Mouse (Mus musculus): ENCODE measurements around the gene Atf7ip.

Atf7ip gene

DNA sequence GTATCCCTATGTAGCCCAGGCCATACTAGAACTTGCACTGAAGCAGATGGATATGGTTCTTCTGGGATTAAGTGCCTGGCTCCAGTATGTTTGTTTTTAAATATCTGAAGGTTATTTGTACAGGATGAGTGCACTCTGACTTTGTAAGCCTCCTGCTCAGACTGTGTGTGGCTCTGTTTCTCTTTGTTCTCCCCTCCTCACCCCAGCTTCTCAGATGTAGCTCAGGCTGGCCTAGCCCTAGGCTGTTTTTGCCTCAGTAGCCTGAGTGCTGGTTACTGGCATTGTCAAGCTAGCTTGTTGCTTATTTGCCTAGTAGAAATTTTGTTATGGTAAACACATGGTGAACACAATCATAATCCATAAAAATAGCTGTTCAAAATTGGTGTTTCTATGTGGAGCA lies 15.7 kb downstream of the Atf7ip start:
- in situ Hi-C loops (cut with MboI, MseI), result no loop called here

DNA sequence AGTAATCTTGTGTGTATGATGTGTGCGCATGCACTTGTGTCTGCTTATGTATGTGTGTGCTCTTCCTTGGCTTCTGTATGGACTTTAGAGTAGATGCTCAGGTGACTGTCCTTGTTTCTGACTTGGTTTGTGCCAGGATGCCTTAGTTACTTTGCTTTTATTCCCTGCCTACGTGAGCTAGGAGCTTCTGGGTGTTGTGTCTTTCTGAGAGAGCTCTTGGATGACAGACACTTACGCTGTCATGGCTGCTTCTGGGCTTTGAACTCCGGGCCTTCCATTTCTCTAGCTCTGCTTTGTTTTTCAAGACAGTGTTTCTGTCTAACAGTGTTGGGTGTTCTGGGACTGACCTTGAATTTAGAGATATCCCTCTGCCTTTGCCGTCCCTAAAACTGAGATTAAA lies 16.7 kb downstream of the Atf7ip start:
- in situ Hi-C loops (cut with MboI, MseI), result no loop called here

DNA sequence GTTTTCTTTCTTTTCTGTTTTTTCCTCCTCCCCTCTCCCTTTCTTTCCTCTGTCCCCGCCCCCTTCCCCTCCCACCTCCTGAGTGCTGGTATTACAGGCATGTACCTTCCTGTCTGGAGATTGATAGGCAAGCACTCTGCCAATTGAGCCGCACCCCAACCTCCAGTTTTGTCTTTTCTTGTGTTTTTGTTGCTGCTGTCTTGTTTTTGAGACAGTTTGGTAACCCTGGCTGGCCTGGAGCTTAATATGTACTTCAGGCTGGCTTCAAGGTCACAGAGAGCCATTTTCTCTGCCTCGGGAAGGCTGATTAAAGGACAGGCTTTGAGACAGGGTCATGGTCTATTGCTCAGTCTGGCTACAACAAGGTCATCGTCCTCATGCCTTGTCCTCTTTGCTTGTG lies 18.8 kb downstream of the Atf7ip start:
- in situ Hi-C loops (cut with MboI, MseI), result loop anchor here (5.0 kb wide), 1 partner anchor 102 kb away; no protein-coding TSS in a partner anchor

DNA sequence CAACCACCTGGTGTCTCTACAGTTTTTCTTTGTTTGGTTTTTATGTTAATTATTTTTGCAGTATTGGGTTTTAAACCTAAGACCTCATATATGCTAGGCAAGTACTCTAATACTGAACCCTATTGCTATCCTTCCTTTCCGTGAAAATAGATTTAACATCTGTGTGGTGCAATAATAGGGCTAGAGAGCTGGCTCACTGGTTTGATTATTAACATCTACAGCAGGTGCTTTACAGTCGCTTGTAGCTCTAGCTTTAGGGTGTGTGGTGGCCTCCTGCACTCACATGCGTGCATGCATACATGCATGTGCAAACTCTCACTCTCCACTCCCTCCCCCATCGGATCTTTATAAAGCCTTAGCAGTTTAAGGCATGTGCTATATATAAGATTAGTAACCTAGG lies 19.6 kb downstream of the Atf7ip start:
- in situ Hi-C loops (cut with MboI, MseI), result loop anchor here (5.0 kb wide), 1 partner anchor 103 kb away; no protein-coding TSS in a partner anchor

DNA sequence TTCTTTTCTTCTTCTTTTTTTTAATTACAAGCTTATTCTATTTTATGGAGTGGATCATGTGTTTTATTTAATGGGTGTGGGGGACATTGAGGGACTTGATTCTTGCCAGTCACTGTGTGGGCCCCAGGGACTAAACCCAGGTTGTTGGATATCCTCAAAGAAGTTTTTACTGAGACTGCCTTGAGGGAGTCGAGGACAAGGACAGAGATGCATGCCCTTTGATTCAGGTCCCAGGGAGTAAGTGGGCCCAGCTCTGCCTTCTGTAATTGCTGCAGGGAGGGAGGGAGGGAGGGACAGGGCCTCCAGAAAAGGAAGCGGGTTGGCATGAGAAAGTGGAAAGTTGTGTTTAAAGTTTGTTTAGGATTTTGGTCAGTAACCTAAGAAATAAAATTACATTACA lies 23.2 kb downstream of the Atf7ip start:
- in situ Hi-C loops (cut with MboI, MseI), result loop anchor here (5.0 kb wide), 1 partner anchor 107 kb away; no protein-coding TSS in a partner anchor

DNA sequence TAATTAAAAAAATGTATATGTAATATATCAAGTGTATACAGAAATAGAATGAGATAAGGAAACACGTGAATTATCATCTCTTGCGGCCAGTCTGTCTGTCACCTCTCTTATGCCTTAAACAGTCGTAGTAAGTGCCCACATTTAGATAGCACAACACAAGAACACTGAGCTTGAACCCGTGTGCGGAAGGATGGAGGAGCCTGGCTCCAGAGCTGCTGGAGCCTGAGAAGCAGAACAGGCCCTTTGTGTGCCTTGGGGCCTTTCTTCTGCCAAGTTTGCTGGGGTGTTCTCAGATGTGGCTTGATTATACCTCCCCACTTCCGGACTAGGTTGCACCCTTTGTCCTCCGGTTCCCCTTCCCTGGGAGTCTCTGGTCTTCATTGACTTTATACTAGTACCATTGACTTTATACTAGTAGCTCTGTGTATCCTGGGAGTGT lies 25.8 kb downstream of the Atf7ip start:
- in situ Hi-C loops (cut with MboI, MseI), result no loop called here

DNA sequence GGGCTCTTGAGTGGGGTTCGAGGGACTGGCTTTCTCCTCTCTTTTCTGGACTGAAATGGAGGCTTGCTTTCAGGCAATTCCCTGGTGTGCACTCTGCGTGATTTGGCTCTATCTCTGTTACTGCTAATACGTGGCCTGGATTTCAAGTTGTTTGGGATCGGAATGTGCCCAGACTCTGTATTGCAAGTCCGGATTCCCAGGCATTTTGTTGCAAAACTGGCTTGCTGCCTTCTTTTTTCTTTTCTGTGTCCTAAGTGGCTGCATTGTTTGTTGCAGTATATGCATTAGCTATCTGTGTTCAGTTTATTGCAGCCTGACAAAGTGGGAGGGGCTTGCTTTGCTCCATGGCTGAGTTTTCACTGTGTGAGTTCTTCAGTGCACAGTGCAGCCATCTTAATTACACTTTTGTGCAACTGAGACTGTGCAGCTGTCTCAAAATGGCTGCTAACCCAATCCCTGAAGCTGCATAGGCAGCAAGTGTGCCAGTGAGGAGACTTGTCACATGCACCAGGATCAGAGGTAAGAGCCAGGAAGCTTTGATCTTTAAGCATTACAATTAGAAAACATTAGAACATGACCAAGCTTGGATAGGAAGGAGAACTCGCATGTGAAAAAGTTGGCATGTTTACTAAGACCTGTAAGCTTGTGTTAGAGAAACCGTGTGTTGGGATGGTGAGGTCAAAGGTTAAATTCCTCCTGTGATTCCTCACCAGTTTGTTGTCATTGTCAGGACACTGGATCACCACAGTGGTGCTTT lies 26.7 kb downstream of the Atf7ip start:
- in situ Hi-C loops (cut with MboI, MseI), result no loop called here

DNA sequence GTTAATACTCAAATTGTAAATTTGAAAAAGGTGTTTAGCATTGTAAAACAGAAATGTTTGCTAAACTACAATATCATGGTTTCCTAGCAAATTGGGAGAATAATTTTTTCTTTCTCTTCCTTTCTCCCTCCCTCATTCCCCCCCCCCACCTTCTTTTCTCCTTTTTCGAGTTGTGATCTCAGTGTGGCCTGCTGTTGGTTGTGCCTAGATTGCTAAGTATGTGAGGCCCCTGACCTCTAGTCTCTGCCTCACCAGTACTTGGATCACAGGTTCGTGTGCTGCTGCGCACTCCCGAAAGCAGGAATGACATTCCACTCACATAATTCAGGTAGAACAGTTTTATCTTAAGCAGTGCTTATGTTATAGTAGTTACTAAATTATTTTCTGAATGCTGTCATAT lies 27.8 kb downstream of the Atf7ip start:
- in situ Hi-C loops (cut with MboI, MseI), result no loop called here

DNA sequence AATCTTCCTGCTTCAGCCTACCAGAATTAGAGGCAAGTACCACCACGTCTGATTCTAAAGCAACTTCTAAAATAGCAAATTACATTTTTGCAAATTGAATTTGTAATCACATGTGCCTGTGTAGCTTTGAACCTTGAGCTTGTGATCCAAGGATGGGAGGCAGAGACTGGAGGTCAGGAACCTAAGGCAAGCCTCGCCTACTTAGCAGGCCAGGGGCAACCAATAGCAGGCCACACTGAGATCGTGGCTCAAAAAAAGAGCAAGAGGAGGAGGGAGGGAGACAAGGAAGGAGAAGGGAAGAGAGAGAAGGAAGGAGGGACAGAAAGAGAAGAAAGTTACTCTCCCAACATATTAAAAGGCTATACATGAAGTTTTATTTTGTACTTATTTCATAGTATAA lies 28.5 kb downstream of the Atf7ip start:
- in situ Hi-C loops (cut with MboI, MseI), result no loop called here

DNA sequence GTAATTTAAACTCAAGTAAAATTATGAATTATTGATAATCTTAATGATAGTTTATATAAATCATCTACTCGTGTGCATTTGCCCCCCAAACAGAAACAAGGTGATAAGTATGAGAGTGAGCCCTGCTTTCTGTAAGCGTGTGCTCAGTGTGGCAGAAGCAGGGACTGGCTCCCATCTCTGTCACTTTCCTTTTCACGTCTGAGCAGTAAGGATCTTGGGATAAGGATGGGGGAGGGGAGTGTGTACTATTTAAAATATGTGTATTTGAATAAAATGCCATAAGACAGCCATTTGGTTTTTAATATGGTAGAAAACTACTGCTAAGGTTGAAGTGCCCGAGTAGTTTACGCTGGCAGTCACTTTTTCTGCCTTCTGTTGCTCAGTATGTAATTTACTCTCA lies 29.2 kb downstream of the Atf7ip start:
- in situ Hi-C loops (cut with MboI, MseI), result loop anchor here (5.0 kb wide), 1 partner anchor 392 kb away; no protein-coding TSS in a partner anchor

DNA sequence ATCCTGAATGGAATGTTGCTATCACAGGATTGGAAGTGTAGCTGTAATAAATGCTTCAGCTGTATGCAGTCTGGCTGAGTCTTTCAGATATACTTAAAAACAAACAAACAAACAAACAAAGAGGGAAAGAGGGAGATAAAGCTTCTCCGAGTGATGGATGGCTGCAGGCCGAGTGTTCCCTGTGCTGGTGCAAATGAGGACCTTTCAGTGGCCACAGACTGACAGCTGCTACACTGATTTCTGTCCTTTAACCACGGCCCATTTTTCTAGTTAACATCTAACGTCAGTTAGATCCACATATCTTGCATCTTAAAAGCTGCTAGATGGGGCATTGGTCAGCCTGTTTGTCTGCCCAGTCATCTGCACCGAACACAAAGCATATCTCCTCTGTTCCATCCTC lies 30.2 kb downstream of the Atf7ip start:
- in situ Hi-C loops (cut with MboI, MseI), result loop anchor here (5.0 kb wide), 1 partner anchor 391 kb away; no protein-coding TSS in a partner anchor

DNA sequence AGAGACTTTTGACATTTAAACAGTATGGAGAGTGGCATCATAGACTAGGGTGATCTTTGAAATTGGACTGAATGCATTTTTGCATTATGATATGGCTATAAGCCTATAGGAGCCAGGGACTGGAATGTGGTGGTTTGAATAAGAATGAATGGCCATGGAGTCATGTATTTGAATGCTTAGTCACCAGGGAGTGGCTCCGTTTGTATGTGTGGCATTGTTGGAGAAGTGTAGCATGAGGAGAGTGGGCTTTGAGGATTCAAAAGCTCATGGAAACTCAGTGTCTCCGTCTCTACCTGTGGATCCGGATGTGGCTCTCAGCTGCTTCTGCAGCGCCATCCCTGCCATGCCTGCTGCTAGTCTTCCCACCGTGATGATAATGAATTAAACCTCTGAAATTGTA lies 35.4 kb downstream of the Atf7ip start:
- in situ Hi-C loops (cut with MboI, MseI), result no loop called here

DNA sequence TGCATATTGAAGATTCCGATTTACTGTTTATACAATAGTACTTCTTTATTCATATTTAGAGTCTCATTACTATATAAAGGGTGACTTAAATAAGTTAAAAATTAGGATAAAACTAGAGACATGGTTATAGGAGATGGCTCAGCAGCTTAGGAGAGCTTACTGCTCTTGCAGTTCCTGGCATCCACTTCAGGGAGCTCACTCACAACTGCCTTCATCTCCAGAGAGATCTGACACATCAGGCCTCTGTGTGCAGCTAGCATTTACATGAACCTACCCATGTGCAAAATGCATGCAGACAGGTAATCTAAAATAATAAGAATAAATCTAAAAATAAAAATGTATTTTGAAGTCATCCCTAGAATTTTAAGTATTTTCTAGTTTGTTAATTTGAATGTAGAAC lies 36.1 kb downstream of the Atf7ip start:
- in situ Hi-C loops (cut with MboI, MseI), result no loop called here

DNA sequence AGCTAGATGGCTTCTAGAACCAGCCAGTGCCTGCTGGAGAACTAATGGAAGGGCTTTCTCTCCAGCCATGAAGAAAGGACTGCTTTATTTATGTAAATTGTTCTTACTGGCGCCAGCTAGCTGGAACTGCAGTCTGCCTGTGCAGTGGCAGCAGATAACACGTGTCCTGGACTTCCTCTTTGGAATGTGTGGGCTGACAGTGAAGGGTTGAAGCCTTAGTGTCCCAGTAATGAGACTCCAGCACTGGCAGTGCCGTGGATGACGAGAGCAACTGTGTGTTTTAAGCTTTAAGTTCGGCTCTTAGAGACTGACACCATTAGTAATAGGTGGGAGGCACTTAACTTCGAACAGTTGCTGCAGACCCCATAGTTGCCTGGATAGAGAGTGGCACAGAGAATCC lies 37.2 kb downstream of the Atf7ip start:
- in situ Hi-C loops (cut with MboI, MseI), result no loop called here

DNA sequence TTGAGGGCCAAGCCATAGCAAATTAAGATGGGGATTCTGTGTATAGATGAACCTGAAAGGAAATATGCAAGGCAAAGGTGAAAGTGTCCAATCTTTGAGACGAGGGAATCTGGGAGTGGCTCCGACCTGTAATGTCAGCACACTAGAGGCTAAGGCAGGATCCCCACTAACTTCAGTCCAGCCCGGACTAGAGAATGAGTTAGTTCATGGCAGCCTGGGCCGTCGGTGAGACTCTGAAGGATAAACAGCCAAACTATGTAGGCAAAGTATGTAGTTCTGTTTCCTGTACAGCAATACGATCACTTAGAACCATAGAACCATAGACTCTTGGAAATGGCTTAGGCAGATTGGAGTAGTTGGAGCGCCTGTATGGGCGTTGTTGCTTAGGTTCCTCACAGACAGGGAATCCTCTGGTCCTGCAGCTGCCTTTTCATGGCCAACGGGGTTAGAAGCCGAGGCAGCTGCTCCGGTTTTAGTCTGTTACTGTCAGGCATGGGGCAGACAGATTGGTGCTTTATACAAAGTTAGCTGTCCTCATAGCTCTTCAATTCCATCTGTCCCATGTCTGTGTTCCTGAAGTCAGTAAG lies 39.4 kb downstream of the Atf7ip start:
- in situ Hi-C loops (cut with MboI, MseI), result no loop called here

DNA sequence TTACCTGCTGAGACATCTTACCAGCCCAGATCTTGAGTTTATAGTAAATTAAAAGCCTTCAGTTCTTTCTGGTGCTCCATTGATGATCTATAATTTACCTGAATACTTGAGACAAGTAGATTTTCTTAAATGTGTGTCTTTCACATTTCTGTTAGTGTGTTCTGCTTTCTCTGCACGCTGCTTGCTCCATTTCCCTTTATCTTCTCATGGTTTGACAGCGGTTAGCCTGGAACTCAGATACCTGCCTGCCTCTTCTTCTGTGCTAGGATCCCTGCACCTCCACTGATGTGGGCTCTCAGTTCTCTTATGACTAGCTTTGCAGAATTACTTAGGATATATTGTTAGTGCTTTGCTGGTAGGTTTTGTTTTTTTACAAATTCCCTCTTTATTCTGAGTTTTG lies 40.3 kb downstream of the Atf7ip start:
- in situ Hi-C loops (cut with MboI, MseI), result no loop called here

DNA sequence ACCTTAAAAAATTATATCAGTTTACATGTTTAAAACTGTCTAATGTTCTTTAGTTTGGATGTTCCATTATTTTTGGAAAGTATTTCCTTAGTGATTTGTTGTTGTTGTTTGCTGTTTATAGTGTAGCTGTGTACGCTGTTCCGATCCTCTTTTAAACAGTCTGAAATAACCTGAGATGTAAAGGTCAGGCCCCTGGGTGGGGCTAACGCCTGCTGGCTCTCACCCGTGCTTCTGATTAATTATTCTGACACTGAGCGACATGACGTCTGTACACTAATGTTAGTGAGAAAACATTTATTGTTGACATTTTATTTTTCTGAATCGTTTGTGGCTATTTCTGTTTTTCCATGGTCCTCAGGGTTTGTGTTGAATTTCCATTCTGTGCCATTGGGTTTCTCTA lies 41.0 kb downstream of the Atf7ip start:
- in situ Hi-C loops (cut with MboI, MseI), result no loop called here

DNA sequence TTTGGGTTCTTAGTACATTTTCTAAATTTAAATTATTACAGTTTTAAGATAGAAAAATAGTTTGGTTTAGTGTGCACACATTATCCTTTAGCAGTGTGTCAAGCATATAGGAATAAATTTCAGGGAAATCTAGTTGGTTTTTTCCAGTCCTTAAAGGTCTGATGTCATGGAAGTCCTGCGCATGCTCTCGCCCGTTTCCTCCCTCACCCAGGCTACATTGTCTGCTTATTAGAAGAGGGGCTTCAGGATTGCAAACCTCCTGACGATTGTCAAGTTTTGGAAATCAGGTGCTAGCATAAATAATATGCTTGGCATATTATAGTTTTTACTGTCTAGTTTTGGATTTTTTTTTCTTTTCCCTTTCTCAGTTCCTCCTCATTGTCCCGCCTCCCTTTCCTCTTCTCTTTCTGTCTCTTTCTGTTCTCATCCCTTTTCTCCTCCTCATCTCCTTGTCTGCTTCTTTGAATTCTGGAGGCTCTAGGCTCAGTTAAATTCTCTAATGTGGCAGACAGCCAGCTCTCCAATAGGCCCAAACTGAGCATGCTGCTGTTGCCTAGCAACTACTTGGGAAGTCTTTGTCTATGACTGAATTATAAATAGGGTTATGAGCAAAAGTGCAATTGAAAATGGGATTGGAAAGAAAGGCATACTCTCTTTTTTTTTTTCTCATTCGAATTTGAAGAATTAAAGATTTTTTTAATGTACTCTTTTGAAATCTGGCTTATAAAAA lies 42.2 kb downstream of the Atf7ip start:
- in situ Hi-C loops (cut with MboI, MseI), result no loop called here

DNA sequence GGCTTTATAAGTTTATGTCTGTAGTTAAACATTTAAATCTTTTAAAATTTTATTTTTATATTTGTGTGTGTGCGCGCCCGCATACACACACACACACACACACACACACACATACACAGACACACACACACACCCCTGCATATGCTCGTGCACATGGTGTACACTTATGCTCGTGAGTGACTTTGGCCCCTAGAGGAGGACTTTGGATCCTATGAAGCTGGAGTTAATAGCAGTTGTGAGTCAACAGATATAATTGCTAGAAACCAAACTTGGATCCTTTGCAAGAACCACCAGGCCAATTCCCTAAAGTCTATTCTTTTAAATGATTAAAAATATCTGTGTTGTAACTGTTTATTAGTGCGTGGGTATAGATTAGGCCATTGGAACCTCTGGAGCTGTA lies 42.8 kb downstream of the Atf7ip start:
- in situ Hi-C loops (cut with MboI, MseI), result no loop called here

DNA sequence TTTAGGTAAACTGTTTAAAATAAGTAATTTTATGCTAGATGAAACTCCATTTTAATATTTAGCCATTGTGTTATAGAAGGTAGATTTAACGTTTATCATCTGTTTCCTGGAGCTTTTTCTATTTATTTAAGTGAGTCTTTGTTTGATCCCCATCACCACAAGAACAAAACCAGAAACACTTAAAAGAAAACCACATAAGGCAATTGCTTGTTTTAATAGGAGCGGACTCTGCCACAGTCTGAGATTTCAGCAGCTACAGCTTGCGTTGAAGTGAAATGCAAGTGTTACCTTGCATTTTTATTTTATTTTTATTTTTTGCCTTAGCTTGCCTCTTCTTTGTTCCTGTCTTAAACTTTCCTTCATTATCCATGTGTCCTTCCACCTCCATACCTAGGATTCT lies 43.6 kb downstream of the Atf7ip start:
- in situ Hi-C loops (cut with MboI, MseI), result loop anchor here (5.0 kb wide), 2 partner anchors 32 to 82 kb away; no protein-coding TSS in a partner anchor

DNA sequence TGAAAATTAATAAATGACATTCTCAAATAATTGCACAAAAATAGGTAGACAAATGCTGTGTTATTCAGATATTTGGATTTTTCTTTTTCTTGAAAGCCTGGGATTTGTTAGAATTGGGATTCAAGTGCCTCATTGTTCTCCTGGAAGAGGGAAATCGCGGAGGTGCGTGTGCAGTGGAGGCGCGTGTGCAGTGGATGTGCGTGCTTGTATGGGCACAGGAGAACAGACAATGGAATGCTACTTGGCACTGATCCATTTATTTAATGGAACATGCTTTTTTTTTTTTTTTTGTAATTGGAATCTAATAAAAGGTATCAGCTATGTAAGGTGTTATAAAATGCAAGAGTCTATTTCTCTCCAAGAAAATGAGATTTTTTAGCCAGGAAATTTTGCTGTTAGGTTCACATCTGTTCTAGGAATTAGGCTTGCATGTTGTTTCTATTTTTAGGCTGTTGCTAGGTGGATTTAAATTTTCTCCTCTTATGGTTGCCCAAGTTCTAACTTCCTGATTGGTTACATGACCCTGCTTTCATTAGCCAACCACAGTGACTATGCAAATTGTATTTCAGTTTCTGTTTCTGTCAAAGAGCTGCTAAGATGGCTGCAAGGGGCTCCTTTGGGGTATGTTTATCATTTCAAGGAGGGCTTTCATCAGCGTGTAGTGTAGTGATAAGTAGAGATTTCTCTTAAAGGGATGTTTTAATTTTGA lies 44.8 kb downstream of the Atf7ip start:
- in situ Hi-C loops (cut with MboI, MseI), result loop anchor here (5.0 kb wide), 2 partner anchors 33 to 83 kb away; no protein-coding TSS in a partner anchor
